Mouse (Mus musculus) heart, embryonic 10.5 days (tissue): ENCODE results near the gene Olfr1272. TPM values are rescaled to one million over a fixed set of nuclear protein-coding genes. Genes with fewer than 3 reads are reported as not detected.
"Not testable (repeated sequence)": the region's sequence is repeated elsewhere in the genome, so short reads cannot be mapped to it uniquely, and the experiment has no call there.

Experiments
- DNase-seq: peaks from one replicate; pipeline ENCODE4 v3.0.0-alpha.2; 2017; ENCODE audit warnings: low spot score
- H3K27ac ChIP-seq: fragments of 300-500 bp; sonication (generic); 2 replicates; pipeline ENCODE4 v1.5.1; 2016; ENCODE audit warnings: mild to moderate bottlenecking
- H3K27me3 ChIP-seq: fragments of 300-500 bp; sonication (generic); 2 replicates; pipeline ENCODE4 v1.6.1; 2016; ENCODE audit warnings: mild to moderate bottlenecking; ENCODE audit not compliant: poor library complexity, insufficient read depth, severe bottlenecking
- H3K36me3 ChIP-seq: fragments of 300-500 bp; sonication (generic); 2 replicates; pipeline ENCODE4 v1.6.1; 2016; ENCODE audit warnings: mild to moderate bottlenecking, moderate library complexity
- H3K4me1 ChIP-seq: fragments of 300-500 bp; sonication (generic); 2 replicates; pipeline ENCODE4 v1.6.1; 2016; ENCODE audit warnings: mild to moderate bottlenecking
- H3K4me3 ChIP-seq: fragments of 300-500 bp; sonication (generic); 2 replicates; pipeline ENCODE4 v1.5.1; 2016; ENCODE audit warnings: mild to moderate bottlenecking, moderate library complexity
- H3K9me3 ChIP-seq: fragments of 300-500 bp; sonication (generic); 2 replicates; pipeline ENCODE4 v1.6.1; 2016; ENCODE audit warnings: mild to moderate bottlenecking, moderate library complexity
- WGBS: fragments of 180-500 bp; shearing (Covaris S2); methylation state at CpG from one replicate; pipeline ENCODE4 v1.1.7; 2016; 5-methylcytosine and 5-hydroxymethylcytosine counted together
- polyA plus RNA-seq: library from polyadenylated mRNA; unstranded; fragments of >200 nt; fragmentation: Nextera tagmentation; extraction: Ambion mirVana; gene quantifications from 2 replicates; pipeline ENCODE4 v1.2.1, GENCODE M21; 2016

The Olfr1272 gene
- not detected in 2 replicates for polyA plus RNA-seq

GRCm38 (mm10) chr2:90292741-90293140 is at the start of gene Olfr1272:
Gene Olfr1272, minus strand, starts transcription at chr2:90292841.
- Histone ChIP-seq H3K36me3 (no peaks in the 10 kb centered on the region), H3K9me3 (no peaks in the 10 kb centered on the region), H3K4me1 (no peaks in the 10 kb centered on the region), H3K27me3 (no peaks in the 10 kb centered on the region), H3K4me3 (no peak within 1 kb of the TSS), H3K27ac (no peak within 1 kb of the TSS)
- WGBS = 84% methylated on average over 6 of the region's 6 CpGs
- DNase-seq = no peak

DNA sequence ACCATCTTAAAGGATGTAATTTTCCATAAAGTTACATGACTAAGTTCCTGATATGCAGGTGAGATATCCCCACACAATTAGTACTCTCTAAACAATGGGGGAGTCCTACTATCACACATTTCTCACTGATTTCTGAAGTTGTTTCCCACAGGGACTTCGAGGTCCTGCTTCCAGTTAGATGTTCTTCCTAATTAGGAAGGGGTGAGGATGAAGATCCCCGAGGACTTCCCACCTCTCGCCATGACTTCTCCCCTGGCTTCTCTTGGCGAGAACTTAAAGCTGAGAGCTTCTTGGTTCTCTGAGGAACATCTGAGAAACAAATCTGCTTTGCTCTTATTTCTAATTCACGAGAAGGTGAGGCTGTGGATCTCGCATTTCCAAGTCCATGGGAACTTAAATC is 29.3 kb upstream of the Olfr1272 start, which contains the start of gene Gm13769:
Gm13769 (plus strand) TSS at position 301 of the 400 bp plus-strand sequence.
- not testable (repeated sequence) for H3K36me3 ChIP-seq, DNase-seq, H3K9me3 ChIP-seq, H3K27ac ChIP-seq, H3K4me1 ChIP-seq, H3K4me3 ChIP-seq, H3K27me3 ChIP-seq
- no CpG with 5 or more reads among the region's 6 CpGs for WGBS

GRCm38 (mm10) chr2:90270932-90271331 is 21.7 kb downstream of the Olfr1272 start, which contains the start of gene Olfr1271:
Gene Olfr1271, minus strand, starts transcription at chr2:90271032.
- DNase-seq = no peak
- no peak within 1 kb of the TSS for H3K27ac ChIP-seq
- 86% methylated on average over 2 of the region's 2 CpGs for WGBS
- H3K4me3 ChIP-seq = no peak within 1 kb of the TSS
- H3K27me3 ChIP-seq = no peaks in the 10 kb centered on the region
- no peaks in the 10 kb centered on the region for H3K4me1 ChIP-seq
- H3K36me3 ChIP-seq = no peaks in the 10 kb centered on the region
- no peaks in the 10 kb centered on the region for H3K9me3 ChIP-seq

DNA sequence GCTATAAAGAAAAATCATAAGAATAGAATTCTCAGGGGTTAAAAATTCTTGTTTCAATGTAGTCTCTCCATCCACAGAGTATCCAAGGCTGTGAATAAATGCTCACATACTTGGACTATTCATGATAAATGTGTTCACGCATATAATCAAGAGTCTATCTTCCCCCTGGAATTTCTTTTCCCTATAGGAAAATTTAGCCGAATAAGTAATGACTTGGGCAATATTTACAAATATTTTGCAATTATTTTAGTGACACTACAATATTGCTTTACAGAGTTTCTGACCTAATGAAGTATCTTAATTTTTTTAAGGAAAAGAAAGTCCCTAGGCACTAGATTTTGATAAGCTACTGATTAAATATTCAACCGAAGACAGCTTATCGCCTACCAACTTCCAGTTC is 35.1 kb downstream of the Olfr1272 start, which contains the start of gene Olfr142:
Olfr142 (minus strand) TSS at position 101 of the 400 bp plus-strand sequence.
- 86% methylated on average over 4 of the region's 4 CpGs for WGBS
- Histone ChIP-seq H3K27ac (no peak within 1 kb of the TSS), H3K4me3 (no peak within 1 kb of the TSS), H3K9me3 (no peaks in the 10 kb centered on the region), H3K36me3 (no peaks in the 10 kb centered on the region), H3K4me1 (no peaks in the 10 kb centered on the region), H3K27me3 (no peaks in the 10 kb centered on the region)
- no peak for DNase-seq

Other genes starting within 250 kb of the Olfr1272 start
- not detected in 2 replicates for gene Olfr140, start 229.2 kb downstream of the Olfr1272 start, polyA plus RNA-seq
- not detected in 2 replicates for gene Olfr1269, start 171.4 kb downstream of the Olfr1272 start, polyA plus RNA-seq
- not detected in 2 replicates for gene Olfr32, start 150.5 kb downstream of the Olfr1272 start, polyA plus RNA-seq
- not detected in 2 replicates for gene Olfr1270, start 139.8 kb downstream of the Olfr1272 start, polyA plus RNA-seq
- not detected in 2 replicates for gene Olfr1506, start 68.3 kb downstream of the Olfr1272 start, polyA plus RNA-seq
- gene Olfr142, start 35.2 kb downstream of the Olfr1272 start, polyA plus RNA-seq = not detected in 2 replicates
- gene Olfr1271, start 21.8 kb downstream of the Olfr1272 start, polyA plus RNA-seq = not detected in 2 replicates
- gene Gm13769, start 29.4 kb upstream of the Olfr1272 start, polyA plus RNA-seq = not detected in 2 replicates
- gene Olfr1274-ps, start 105.8 kb upstream of the Olfr1272 start, polyA plus RNA-seq = not detected in 2 replicates